Mouse (Mus musculus): ENCODE results near the gene Mga. TPM values are rescaled to one million over a fixed set of nuclear protein-coding genes. Genes with fewer than 3 reads are reported as not detected.

Mga gene
- total and polyA plus RNA-seq, 3 experiments: 21.8 to 37.5 (median 30.1) TPM

GRCm38 (mm10) chr2:119987441-119987840 is 90.4 kb downstream of the Mga start:
- H3K4me2 ChIP-seq (ENCODE audit: insufficient read depth, low read depth, poor library complexity, severe bottlenecking): no peak overlapping the region
- H3K79me2 ChIP-seq (replicated peaks; ENCODE audit: control insufficient read depth, extremely low read depth, insufficient read depth, poor library complexity, severe bottlenecking): no peaks in the 10 kb centered on the region
- no peak for DNase-seq (ENCODE audit: extremely low read depth)
- TF ChIP-seq USF2 (conservative IDR thresholded peaks at IDR 0.05; ENCODE audit: low read depth, low read length) (no peak), CTCF (conservative IDR thresholded peaks at IDR 0.05 in 1 of 2, IDR thresholded peaks at IDR 0.05 in 1 of 2; ENCODE audit: low read depth in 2 of 2, low read length in 2 of 2) (no peak), BHLHE40 (IDR thresholded peaks at IDR 0.05; ENCODE audit: low read depth, low read length) (no peak), MXI1 (IDR thresholded peaks at IDR 0.05; ENCODE audit: low read depth, low read length) (no peak), PAX5 (IDR thresholded peaks at IDR 0.05; ENCODE audit: low read length) (no peak), TCF12 (IDR thresholded peaks at IDR 0.05; ENCODE audit: low read depth, low read length) (no peak), ETS1 (conservative IDR thresholded peaks at IDR 0.05; ENCODE audit: low read depth, low read length) (no peak), JUND (conservative IDR thresholded peaks at IDR 0.05; ENCODE audit: low read depth, low read length) (no peak), RCOR1 (conservative IDR thresholded peaks at IDR 0.05; ENCODE audit: low read depth, low read length) (no peak), E2F4 (IDR thresholded peaks at IDR 0.05; ENCODE audit: insufficient replicate concordance, low read depth, low read length) (no peak), MYC (IDR thresholded peaks at IDR 0.05; ENCODE audit: low read depth, low read length) (no peak), ELF1 (IDR thresholded peaks at IDR 0.05; ENCODE audit: low read depth, low read length) (no peak), SIN3A (IDR thresholded peaks at IDR 0.05; ENCODE audit: low read length) (no peak), ZKSCAN1 (IDR thresholded peaks at IDR 0.05; ENCODE audit: borderline replicate concordance, low read depth, low read length) (no peak), NRF1 (IDR thresholded peaks at IDR 0.05; ENCODE audit: low read depth, low read length) (no peak), ZC3H11A (IDR thresholded peaks at IDR 0.05; ENCODE audit: low read depth, low read length) (no peak), HCFC1 (IDR thresholded peaks at IDR 0.05; ENCODE audit: low read depth, low read length) (no peak)
- H3K9ac ChIP-seq (ENCODE audit: insufficient read depth, low read depth): no peak overlapping the region
- dilution Hi-C loops (cut with MboI; ENCODE audit: extremely low pct_ligation_motif_present, extremely low pct_unique_long_range_greater_than_20kb, low sequenced_read_pairs) (no loop called here), in situ Hi-C loops (cut with MboI; ENCODE audit: low pct_ligation_motif_present, low pct_unique_long_range_greater_than_20kb, low sequenced_read_pairs) (no loop called here)
- H3K27ac ChIP-seq (ENCODE audit: insufficient read depth, low read depth): no peak overlapping the region
- peaks cover 0 to 14% of the 10 kb centered on the region in 2 experiments for H3K36me3 ChIP-seq (replicated peaks in 1 of 2; ENCODE audit: control insufficient read depth in 1 of 2, insufficient read depth in 1 of 2, low read length in 1 of 2)
- H3K27me3 ChIP-seq (replicated peaks): no peaks in the 10 kb centered on the region
- H3K4me3 ChIP-seq (replicated peaks in 1 of 3; ENCODE audit: low read depth in 2 of 3, low read length in 2 of 3, poor library complexity in 1 of 3): no peak overlapping the region
- H3K4me1 ChIP-seq (ENCODE audit: control insufficient read depth in 1 of 2, insufficient read depth in 2 of 2): peaks cover 1 to 7% of the 10 kb centered on the region in 2 experiments; a peak in 1 of 4 replicates
- no peaks in the 10 kb centered on the region for H3K9me3 ChIP-seq (replicated peaks; ENCODE audit: low read length)

- Histone ChIP-seq H3K27me3 (replicated peaks) (no peaks in the 10 kb centered on the region), H3K4me2 (ENCODE audit: insufficient read depth, low read depth, poor library complexity, severe bottlenecking) (no peak overlapping the region), H3K79me2 (replicated peaks; ENCODE audit: control insufficient read depth, extremely low read depth, insufficient read depth, poor library complexity, severe bottlenecking) (no peaks in the 10 kb centered on the region), H3K9me3 (replicated peaks; ENCODE audit: low read length) (no peaks in the 10 kb centered on the region), H3K4me3 (replicated peaks in 1 of 3; ENCODE audit: low read depth in 2 of 3, low read length in 2 of 3, poor library complexity in 1 of 3) (no peak overlapping the region), H3K9ac (ENCODE audit: insufficient read depth, low read depth) (no peak overlapping the region), H3K4me1 (ENCODE audit: control insufficient read depth in 1 of 2, insufficient read depth in 2 of 2) (peaks cover 5 to 19% of the 10 kb centered on the region in 2 experiments; a peak in 3 of 4 replicates), H3K27ac (ENCODE audit: insufficient read depth, low read depth) (no peak overlapping the region), H3K36me3 (replicated peaks in 1 of 2; ENCODE audit: control insufficient read depth in 1 of 2, insufficient read depth in 1 of 2, low read length in 1 of 2) (peaks cover 0 to 7% of the 10 kb centered on the region in 2 experiments)
- DNase-seq (ENCODE audit: extremely low read depth): no peak
- TF ChIP-seq ELF1 (IDR thresholded peaks at IDR 0.05; ENCODE audit: low read depth, low read length): no peak
- TF ChIP-seq E2F4 (IDR thresholded peaks at IDR 0.05; ENCODE audit: insufficient replicate concordance, low read depth, low read length): no peak
- TF ChIP-seq RCOR1 (conservative IDR thresholded peaks at IDR 0.05; ENCODE audit: low read depth, low read length): no peak
- no peak for TF ChIP-seq ZC3H11A (IDR thresholded peaks at IDR 0.05; ENCODE audit: low read depth, low read length)
- no peak for TF ChIP-seq PAX5 (IDR thresholded peaks at IDR 0.05; ENCODE audit: low read length)
- TF ChIP-seq MAX (IDR thresholded peaks at IDR 0.05; ENCODE audit: low read length): no peak
- TF ChIP-seq CTCF (conservative IDR thresholded peaks at IDR 0.05 in 1 of 2, IDR thresholded peaks at IDR 0.05 in 1 of 2; ENCODE audit: low read depth in 2 of 2, low read length in 2 of 2): no peak
- no peak for TF ChIP-seq SIN3A (IDR thresholded peaks at IDR 0.05; ENCODE audit: low read length)
- TF ChIP-seq HCFC1 (IDR thresholded peaks at IDR 0.05; ENCODE audit: low read depth, low read length): no peak
- TF ChIP-seq JUN (IDR thresholded peaks at IDR 0.05; ENCODE audit: insufficient read depth, low read depth, low read length): no peak
- no peak for TF ChIP-seq MXI1 (IDR thresholded peaks at IDR 0.05; ENCODE audit: low read depth, low read length)
- no peak for TF ChIP-seq POLR2A (IDR thresholded peaks at IDR 0.05; ENCODE audit: low read depth, low read length)
- TF ChIP-seq USF1 (IDR thresholded peaks at IDR 0.05; ENCODE audit: low read depth, low read length): no peak
- in situ Hi-C loops (cut with MboI; ENCODE audit: low pct_ligation_motif_present, low pct_unique_long_range_greater_than_20kb, low sequenced_read_pairs): no loop called here
- dilution Hi-C loops (cut with MboI; ENCODE audit: extremely low pct_ligation_motif_present, extremely low pct_unique_long_range_greater_than_20kb, low sequenced_read_pairs): no loop called here
These were observed 91.9 kb downstream of the Mga start for GRCm38 (mm10) chr2:119988952-119989351.
